Mouse (Mus musculus): ENCODE measurements around the gene Calhm6.

DNA sequence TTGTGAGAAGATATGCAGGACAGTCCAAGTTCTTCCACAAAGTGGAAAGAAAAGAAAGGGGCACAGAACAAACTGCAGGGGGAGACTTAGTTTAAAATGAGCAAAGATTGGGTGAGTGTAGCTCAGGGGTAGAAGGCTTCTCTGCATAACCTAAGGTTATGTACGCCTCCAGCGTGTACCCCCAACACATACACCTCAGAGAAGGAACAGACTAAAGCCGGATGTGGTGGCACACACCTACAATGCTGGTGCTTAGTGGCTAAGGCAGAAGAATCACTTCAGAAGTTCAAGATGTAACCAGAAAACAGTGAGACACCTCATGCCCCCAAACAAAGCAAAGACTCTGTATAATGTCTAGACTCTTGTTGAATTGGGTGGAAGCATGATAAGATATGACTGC is 43.4 kb upstream of the Calhm6 start:
- TF ChIP-seq CTCF (IDR thresholded peaks at IDR 0.05; ENCODE audit: control insufficient read depth, insufficient read depth, insufficient read length) (no peak), MAX (IDR thresholded peaks at IDR 0.05) (no peak), CEBPB (IDR thresholded peaks at IDR 0.05; ENCODE audit: low read depth) (no peak), MYOG (IDR thresholded peaks at IDR 0.05; ENCODE audit: control insufficient read depth, extremely low read depth, insufficient read length) (no peak), USF1 (IDR thresholded peaks at IDR 0.05; ENCODE audit: low read depth) (no peak)
